Mouse (Mus musculus) brain, embryonic 18.5 days (tissue): ENCODE measurements around the gene Slc11a2.
"Not testable (repeated sequence)": the region's sequence is repeated elsewhere in the genome, so short reads cannot be mapped to it uniquely, and the experiment has no call there.

Source experiments
- DNase-seq: peaks from one replicate; pipeline ENCODE4 v3.0.0-alpha.2; 2012; ENCODE audit warnings: low read depth, low spot score

Gene Slc11a2

GRCm38 (mm10) chr15:100403318-100404000, 21.4 kb downstream of the Slc11a2 start:
- no peak for DNase-seq

DNA sequence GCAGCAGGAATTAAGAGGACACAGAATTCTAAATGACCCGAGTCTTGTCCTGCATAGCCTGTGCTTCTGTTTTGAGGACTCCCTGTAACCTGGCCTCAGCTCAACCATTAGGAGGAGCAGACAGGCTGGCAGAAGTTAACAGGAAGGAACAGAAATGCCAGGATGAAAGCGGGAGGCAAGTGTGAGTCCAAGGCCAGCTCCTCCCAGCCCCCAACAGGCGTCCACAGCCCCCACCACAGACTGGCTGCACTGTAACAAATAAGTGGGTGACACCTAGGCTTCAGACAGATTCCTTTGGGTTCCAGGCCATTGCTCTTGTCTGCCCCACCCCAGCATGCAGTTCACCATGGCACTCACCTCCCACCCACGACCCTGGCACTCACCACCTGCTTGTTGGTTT, 22.1 kb downstream of the Slc11a2 start:
- DNase-seq = no peak

DNA sequence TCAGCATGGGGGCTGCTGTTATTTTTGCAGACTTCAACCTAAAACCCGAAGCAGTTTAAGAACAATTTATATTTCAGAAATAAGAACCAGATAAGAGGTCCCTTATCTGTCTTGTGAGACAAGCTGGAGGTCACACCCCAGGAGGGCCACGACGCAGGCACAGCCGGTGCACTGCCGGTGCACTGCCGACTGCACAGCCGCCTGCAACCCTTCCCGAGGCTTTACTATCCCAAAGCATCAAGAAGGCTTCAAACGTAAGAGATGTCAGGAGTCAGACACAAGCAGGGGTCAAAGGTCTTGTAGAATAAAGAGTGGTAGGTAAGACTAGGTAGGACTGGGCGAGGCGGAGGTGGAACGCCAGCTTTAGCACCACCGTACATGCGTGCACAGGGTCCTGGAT, 22.5 kb downstream of the Slc11a2 start:
- no peak for DNase-seq

DNA sequence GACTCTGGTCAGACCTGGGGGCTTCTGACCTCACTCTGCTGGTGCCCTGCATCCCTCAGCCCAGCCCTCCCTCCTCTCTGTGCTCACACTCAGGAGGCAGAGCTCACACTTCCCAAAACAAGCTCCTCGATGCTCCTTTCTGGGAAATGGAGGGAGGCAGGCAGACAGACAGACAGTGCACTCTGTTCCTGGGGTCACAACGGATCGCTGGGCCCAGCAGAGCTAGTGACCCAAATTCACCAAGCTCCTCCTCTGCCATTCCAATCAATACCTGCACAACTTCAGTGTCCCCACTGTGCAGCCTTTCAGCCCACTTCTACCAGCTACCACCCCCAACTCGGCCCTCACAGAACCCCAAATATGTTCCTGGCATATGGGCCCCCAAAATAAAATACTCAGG, 23.1 kb downstream of the Slc11a2 start:
- no peak for DNase-seq

DNA sequence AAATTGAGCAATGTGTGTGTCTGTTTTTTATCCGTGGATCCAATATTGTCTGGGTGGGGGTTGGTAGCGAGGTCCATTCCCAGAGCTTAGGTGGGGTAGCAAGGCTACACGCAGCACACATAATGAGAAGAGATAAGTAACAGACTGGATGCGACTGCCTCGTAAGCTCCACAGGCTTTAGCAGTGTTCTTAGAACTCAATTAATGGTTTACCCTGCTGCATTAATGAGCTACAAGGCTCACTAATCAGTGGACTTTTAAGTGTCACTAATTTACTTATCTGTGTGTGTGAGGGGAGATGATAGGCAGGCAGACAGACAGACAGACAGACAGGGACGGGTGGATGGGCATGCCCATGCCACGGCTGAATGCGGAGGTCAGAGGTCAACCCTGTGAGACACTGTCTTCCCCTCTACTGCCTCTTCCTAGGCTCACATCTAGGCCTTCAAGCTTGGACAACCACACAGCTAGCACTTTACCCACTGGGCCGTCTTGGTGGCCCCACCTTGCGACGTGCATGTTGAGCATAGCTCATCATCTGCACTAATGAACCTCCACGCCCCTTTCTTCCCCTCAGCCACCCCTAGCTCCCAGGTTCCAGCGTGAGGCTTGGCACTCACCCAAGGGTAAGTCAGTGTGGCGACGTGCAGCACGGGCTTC, 24.2 kb downstream of the Slc11a2 start:
- DNase-seq = no peak

GRCm38 (mm10) chr15:100395561-100395960, 29.3 kb downstream of the Slc11a2 start:
- no peak for DNase-seq

DNA sequence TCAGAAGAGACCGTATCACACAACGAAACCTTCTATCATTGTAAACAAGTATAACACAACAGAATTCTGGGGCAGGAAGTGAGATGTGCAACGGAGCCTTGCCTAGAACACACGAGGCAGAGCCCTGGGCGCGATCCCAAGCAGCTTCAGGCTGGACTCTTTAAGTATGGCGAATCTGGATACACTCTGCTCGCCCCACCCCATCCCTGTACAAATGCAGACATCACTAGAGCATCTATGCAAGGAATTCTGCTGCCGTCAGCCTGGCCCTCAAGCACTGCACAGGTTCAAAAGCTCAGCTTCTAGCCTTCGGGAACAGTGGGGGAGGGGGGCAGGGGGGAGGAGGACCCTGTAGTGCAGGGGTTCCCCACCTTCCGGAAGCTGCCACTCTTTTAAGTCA, 31.9 kb downstream of the Slc11a2 start:
- no peak for DNase-seq

GRCm38 (mm10) chr15:100391599-100391998, 33.3 kb downstream of the Slc11a2 start:
- no peak for DNase-seq

- DNase-seq = no peak
These were observed 33.8 kb downstream of the Slc11a2 start for GRCm38 (mm10) chr15:100391066-100391465.

DNA sequence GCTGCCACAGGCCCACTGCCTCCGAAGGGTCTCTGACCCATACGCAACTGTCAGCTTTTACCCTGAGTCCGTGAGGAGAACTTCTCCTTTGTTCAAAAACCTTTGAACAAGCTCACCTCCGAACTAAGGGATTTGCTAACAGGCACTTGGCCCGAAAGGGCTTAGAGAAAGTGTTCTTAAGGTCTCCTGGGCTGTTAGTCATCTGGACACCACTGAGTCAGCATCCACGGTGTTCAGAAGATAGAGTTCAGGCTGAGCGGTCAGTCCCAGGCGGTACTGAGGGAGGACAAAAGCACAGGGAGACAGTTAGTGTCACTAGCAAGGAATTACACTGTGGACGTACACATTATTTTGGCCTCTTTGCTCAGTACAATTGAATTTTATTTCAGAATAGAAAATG, 36.0 kb downstream of the Slc11a2 start:
- no peak for DNase-seq

- no peak for DNase-seq
These were observed 36.5 kb downstream of the Slc11a2 start for GRCm38 (mm10) chr15:100388224-100388835.

DNA sequence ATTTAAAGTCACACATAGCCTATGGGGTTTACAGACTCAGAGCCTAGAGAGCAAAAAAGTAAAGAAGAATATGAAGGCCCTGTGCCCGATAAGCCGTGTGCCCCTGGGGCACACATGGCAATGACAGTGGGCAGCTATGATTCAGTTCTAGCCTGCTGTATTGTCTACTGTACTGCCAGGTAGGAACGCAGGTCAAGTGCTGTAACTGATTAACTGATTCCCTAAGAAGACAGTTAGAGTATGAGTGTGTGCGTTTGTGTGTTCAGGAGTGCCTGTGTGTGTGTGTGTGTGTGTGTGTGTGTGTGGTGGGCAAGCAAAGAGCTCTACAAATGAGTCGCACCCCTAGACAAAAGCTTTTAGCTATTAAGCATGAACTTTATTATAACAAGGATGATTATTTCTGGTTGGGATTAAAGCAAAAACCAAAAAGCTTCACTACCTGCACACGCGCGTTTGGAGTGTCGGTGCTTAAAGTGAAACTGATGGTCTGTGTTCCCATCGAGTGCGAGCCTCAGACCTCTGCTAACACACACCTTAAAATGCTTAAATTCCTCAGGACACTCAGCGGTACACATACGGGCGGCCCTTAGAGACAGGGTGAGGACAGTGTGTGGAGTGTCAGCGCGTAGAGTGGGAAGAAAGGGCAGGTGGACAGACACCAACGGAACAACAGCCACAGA, 37.2 kb downstream of the Slc11a2 start:
- no peak for DNase-seq

DNA sequence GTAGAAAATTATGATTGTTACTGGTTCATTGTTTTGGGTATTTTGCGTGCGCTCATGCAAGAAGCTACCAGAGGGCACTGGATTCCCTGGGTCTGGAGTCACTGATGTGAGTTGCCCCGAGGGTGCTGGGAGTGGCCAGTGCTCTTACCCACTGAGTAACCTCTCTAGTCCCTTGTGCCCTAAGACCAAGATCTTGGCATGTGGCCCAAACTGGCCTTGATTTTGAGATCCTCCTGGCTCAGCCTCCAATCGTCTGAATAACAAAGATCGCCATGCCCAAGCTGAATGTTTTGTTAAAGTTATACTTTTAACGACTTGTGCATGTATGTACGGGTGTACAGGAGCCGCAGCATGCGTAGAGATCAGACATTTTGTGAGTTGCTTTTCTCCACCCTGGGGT, 39.2 kb downstream of the Slc11a2 start:
- DNase-seq = no peak

DNA sequence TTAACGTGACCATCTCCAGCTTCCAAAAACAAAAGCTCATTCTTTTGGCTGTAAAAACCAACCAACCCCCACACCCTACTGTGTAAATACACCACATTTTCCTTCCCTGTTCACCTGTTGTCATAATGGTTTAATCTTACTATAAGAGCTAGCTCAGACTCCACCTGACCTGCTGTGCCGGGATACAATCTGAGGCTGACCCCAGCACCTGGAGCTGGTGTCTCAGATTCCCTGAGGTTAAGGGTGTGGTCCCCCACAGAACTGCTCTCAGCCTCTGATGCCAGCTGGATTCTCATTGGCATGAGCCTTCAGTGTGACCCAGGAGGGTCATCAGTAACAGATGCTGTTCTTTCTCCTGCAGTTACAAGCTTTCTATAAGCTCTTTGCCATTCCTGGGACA, 44.8 kb downstream of the Slc11a2 start:
- DNase-seq = no peak

- DNase-seq = no peak
These were observed 45.2 kb downstream of the Slc11a2 start for GRCm38 (mm10) chr15:100379658-100380057.

- DNase-seq = not testable (repeated sequence)
These were observed 46.9 kb downstream of the Slc11a2 start for GRCm38 (mm10) chr15:100377847-100378505.

GRCm38 (mm10) chr15:100375066-100375465, 49.8 kb downstream of the Slc11a2 start:
- peak; percentile 40 for DNase-seq

DNA sequence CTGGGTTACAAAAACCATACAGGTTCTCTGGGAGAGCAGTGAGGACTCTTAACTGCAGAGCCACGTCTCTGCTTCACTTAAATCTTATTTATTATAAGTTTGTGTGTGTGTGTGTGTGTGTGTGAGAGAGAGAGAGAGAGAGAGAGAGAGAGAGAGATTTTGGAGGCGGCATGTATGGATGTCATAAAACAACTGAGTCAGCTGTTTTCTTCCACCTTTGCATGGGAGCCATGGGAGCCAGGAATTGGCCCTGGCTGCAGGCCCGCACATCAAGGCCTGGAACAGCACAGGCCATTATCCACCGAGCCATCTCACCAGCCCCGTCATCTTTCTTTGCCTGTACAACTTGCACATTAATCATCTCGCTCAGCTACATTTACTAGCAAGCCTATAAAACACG, 57.8 kb downstream of the Slc11a2 start:
- no peak for DNase-seq

- not testable (repeated sequence) for DNase-seq
These were observed 58.9 kb downstream of the Slc11a2 start for GRCm38 (mm10) chr15:100365967-100366366.

DNA sequence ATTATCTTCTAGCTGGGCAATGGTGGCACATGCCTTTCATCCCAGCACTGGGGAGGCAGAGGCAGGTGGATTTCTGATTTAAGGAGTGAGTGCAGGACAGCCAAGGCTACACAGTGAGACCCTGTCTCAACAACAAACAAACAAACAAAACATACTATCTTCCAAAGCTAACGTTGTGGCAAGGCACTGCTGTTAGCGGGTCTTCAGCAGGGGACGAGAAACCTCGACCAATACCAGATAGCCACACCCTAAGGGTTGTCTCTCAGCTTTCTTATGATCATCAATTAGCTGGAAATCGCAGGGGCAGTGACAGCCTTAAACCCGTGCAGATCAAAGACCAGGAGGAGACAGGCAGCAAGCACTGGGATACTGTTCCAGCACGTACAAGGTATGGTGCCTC, 60.6 kb downstream of the Slc11a2 start, which contains the start of gene Higd1c:
Gene Higd1c (plus strand): TSS at position 301 of the 400 bp plus-strand sequence.
- no peak for DNase-seq

GRCm38 (mm10) chr15:100355876-100356275, 69.0 kb downstream of the Slc11a2 start:
- no peak for DNase-seq

DNA sequence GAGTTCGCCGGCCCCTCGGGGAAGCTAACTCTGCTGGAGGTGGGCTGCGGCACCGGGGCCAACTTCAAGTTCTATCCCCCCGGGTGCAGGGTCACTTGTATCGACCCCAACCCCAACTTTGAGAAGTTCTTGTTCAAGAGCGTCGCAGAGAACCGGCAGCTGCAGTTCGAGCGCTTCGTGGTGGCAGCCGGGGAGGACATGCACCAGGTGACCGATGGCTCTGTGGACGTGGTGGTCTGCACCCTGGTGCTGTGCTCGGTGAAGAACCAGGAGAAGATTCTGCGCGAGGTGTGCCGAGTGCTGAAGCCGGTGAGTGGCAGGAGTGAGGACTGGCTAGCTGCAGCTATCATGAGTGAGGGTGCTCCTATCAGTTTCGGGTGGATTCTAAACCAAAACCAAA, 71.5 kb downstream of the Slc11a2 start:
- DNase-seq = not testable (repeated sequence)
